Mouse (Mus musculus) left cerebral cortex, postnatal 10 days (tissue): ENCODE data around the gene Uqcrq. TPM values are rescaled to one million over a fixed set of nuclear protein-coding genes. Genes with fewer than 3 reads are reported as not detected.

Experiments used
- DNase-seq, 2 experiments: peaks; one replicate each; pipeline ENCODE4 v3.0.0; 2021 to 2022; ENCODE audit warnings: low spot score in 2 of 2, mixed read lengths in 1 of 2; ENCODE audit errors: extremely low spot score in 1 of 2
- intact Hi-C: fragments of 180-260 bp; cut with DNase I; formaldehyde crosslinking; loops from one replicate; pipeline ENCODE4 v1.15.1; 2025
- total RNA-seq, 2 experiments: library from RNA; stranded (reverse); gene quantifications; 2 replicates each; pipeline ENCODE4 v1.2.3; 2021

Gene Uqcrq
- total RNA-seq, result 100 to 1,000 TPM; 560 to 578 TPM

DNA sequence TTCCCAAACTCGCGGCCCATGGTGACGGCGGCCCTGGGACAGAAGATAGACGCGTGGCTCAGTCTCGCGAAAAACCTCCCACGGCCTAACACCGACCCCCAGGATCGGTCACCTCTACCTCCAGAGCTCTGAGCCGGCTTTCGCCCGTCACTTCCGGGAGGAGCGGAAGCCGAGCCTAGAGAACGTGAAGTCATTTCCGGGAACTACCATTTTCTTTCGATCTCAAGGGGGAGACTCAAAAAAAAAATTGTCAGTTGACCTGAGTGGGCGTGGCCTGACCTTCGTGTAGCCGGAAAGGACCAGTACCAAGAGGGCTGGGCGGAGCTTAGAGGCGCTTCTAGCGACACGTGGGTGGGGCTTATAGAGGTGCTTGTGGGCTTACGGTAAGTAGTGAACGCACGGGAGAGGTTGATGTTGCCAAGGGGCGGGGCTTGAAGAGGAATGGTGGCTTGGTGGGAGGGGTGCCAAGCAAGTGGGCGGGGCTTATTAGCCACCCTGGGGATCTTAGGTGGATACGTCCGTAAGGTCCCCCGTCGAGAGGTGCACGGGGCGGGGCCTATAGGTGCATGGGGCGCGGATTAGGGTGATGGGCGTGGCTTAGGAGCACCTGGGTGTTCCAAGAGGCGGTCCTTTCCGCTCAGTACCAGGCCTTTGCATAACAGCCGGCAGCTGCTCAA, at the start of gene Uqcrq, which contains the start of gene Gdf9:
TSS of gene Uqcrq (minus strand) at position 162 of the 677 bp plus-strand sequence.
TSS of gene Gdf9 (plus strand) at position 354 of the 677 bp plus-strand sequence.
- intact Hi-C loops, result no loop called here
- peak; percentile 99 for DNase-seq

DNA sequence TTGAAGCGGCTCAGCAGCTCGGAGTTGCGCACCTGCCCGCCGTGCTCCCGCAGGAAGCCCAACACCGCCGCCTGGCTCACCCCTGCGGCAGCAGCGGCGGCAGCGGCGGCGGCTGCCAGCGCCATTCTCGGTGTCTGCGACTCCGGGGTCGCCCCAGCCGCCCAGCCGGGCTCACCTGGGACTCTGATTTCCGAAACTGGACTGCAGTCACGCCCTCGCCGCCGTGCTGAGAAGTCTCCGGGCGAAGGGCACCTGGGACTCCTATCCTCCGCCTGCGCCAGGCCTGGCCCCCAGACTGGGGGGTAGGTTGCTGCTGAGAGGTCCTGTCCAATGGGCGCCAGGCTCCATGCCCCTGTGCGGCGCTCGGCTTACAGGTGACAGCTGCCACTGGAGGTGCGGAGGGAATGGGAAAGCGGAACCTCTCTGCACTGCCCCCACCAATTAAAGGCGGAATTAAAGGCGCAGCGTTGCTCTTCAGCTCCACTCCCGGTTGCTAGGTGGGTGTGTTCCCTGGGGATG, 49.2 kb upstream of the Uqcrq start, which contains the start of the genes Gm9945 and Sowaha:
TSS of gene Gm9945 (plus strand) at position 384 of the 519 bp plus-strand sequence.
TSS of gene Sowaha (minus strand) at position 492 of the 519 bp plus-strand sequence.
- peak; percentile 60 to 61 for DNase-seq
- intact Hi-C loops, result no loop called here

DNA sequence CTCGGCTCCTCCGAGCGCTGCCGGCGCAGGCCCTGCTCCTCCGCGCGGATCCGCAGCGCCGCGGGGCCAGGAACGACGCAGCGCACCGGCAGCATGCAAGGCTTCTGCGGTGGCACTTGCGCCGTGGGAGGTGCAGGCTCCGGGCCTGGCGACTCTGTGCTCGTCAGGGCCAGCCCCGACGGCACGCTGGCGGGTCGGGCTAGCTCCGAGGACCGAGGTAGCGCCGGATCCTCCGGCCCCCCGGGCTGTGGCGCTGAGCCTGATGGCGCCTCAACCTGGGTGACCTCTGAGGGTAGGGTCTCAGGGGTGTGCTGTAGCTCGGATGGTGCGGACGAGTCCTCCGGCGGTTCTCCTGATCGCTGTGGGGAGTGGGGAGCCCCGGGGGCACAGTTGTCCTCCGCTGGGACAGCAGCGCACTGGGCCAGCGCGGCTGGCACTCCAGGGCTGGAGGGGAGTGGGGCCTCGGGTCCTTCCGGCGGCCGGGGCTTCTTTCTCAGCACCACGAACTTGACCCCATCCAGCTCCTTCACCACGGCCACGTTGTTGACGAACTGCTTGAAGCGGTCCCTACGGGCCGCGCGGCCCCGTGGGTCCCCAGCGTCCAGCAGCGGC, 48.6 kb upstream of the Uqcrq start:
- intact Hi-C loops, result no loop called here
- DNase-seq, result peak in 1 of 2 experiments; percentile 62

DNA sequence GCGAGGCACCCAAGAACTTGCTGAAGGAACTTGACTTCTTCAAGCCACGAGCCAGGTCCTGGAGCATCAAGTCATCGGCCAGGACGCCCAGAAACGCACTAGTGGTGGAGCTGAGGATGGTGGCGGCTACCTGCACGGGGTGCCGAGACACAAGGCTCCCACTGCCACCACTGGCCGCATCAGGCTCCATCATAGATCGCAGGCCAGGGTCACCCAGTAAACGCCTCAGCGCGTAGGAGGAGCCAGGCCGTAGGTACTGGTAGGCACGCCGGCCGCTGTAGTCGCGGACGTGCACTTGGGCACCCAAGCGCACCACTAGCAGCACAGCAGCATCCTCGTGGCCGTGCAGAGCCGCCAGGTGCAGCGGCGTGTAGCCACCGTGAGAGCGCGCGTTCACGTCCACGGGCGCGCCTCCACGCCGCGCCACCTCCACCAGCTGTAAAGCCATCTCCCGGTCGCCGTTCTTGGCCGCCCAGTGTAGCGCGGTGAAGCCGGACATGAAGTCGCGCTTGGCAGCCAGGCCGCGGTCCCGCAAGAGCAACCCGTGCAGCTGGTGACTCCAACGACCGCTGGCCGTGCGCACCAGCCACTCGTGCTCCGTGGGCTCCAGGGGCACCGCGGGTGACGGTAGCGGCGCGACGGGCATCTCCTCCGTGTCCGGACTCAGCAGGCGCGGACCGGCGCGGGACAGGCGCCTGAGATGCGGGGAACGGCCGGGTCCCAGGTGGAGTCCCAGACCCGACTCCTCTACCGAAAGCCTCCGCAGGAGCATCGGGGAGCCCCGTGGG, 47.9 kb upstream of the Uqcrq start:
- intact Hi-C loops, result no loop called here

DNA sequence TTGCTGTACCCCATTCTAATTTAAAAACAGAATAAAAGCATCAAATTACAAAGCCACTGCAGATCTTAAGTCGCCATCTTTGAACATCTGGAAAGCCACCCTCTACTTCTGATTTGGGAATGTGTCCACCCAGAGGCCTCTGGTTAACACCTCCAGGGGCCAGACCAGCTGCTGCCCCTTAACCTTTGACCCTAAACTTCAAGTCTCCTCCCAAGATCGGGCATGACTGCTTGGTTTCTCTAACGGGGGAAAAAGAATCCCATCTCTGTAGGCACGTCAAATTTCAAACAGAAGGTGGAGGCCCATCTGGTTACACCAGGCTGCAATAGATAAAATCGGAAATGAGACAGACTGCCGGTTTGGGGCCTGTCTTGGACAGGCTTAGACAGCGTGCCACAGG, 47.2 kb upstream of the Uqcrq start:
- intact Hi-C loops, result no loop called here
- no peak for DNase-seq

More for the DNA sequence above, 47.9 kb upstream of the Uqcrq start:
- peak in 1 of 2 experiments; percentile 49 for DNase-seq

DNA sequence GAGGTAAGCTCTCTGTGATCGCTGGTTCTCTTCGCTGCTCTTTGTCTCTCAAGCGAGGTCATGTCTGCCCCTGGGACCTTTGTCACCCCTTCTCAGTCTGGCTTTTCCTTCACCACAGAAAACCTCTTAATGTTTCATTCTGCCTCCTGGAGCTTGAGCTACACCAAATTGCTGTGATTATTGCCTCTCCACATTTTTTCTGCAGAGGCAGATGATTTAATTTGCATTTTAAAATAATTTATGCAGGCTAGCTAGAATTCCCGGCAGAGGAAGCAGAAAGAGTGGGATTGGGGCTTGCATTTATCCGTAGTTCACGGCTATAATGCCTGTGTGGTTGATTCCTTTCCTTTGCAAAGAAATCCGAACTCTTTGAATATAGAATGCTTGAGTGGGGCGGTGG, 45.0 kb upstream of the Uqcrq start:
- intact Hi-C loops, result loop anchor here (2.0 kb wide), 1 partner anchor 45 kb away; no protein-coding TSS in a partner anchor
- DNase-seq, result peak in 1 of 2 experiments; percentile 35

DNA sequence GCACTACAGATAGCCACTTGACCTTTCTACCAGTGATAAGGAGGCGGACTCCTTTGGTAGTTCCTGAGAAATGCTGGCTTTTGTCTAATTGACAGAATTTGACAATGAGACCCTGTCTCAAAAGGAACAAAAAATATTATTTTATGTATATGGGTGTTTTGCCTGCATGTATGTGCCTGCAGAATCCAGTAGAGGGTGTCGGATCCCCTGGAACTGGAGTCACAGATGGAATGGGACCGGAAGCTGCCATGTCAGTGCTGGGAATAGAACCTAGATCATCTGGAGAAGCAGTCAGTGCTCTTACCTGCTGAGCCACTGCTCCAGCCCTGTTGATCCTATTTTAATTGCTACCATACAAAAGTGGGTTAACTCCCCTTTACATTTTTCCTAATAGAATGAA, 42.1 kb upstream of the Uqcrq start:
- intact Hi-C loops, result loop anchor here (5.0 kb wide), 2 partner anchors 95 to 265 kb away; partner anchors contain the start of gene Kif3a
- no peak for DNase-seq

DNA sequence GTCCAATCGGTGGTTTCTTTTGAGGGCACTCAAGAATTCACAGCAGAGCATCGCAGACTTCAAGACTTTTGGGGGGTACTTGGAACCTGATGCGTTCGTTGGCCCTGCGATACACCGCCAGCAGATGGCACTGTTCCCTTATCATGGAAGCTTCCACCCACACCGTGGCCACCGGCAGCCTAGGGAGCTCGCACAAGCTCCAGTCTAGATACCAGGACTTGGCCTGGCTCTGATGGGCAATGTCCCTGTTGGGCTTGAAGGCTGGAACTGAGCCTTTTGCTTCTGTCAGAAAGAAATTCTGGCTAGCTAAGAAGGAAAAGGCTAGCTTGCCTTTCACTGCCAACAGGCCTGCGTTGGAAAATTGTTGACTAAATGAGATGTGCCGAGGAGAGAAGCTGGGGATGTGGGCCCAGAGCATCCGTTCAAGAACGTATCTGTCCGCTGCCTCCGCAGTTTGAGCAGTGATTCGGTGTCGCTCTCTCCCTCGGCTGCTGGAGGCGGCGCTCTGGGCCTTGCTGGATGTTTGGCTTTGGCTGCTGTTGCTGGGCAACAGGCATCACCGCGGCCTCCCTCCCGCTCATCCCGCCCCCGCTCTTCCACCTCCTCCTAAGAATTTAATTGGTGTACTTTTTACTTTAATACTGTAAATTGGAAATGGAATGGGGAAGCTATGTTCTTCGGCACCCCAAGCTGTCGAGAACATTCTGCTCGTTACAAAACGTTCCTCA, 39.5 kb upstream of the Uqcrq start, which contains the start of gene Gm9837:
TSS of gene Gm9837 (minus strand) at position 512 of the 728 bp plus-strand sequence.
- DNase-seq, result peak; percentile 91 to 93
- intact Hi-C loops, result loop anchor here (5.0 kb wide), 2 partner anchors 97 to 267 kb away; partner anchors contain the start of gene Kif3a

DNA sequence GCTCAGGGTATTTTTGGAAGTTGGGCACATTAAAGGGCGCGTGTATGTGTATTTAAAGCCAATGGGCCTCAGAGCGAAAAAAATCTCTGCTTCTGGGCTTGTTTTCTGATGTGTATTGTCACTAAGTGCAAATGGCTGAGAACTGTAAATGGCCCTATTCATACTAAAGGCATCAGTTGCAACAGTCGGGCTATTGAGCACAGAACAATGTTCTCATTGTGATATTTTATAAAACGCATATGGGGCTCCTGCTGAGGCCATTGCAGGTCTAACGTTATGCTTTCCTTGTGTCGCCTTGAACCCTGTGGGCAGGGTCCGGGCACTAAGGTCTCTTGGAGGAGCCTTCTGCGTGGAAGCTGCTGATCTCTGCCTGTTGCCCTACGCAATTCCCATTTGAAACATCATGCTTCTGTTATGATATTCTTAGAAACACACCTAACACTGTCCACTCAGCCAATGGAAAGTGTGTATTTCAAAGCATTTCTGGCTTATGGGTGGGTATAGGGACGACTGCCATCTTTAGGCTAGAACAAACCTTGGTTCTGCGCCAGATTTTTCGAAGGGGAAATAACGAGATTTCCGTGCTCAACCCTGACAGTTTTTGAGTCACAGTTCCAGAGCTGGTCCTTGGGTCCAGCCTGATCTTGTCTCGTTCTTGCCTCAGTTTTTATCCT, 38.8 kb upstream of the Uqcrq start:
- DNase-seq, result peak in 1 of 2 experiments; percentile 72
- intact Hi-C loops, result no loop called here

DNA sequence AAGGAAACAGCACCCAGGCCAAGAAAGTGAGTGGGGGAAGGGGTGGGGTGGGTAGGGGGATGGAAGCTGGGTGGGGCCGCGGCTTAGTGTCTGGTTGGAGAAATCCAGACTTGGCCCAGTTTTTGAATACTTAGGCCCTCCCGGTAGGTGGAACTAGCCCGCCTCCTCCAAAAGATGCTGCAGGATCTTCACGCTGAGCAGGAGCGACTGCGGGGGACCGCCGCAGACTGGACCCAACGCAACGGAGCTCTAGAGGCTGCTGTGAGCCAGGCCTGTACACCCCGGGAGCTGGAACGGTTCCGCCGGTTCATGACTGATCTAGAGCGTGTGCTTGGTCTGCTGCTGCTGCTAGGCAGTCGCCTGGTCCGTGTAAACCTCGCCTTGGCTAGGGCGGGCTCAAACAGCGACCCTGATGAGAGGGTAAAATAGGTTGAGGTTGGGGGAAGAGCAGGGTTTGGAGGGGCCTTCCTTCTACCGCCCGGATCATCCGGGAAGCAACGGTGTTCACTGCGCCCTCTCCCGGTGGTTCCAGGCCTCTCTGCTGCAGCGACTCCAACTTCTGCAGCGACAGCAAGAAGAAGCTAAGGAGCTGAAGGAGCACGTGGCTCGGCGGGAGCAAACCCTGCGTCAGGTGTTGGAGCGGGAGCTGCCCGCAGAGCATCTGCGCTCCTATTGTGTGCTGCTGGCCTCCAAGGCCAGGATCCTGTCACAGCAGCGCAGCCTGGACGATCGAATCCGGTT, 35.8 kb upstream of the Uqcrq start:
- intact Hi-C loops, result no loop called here
- peak; percentile 78 to 90 for DNase-seq

DNA sequence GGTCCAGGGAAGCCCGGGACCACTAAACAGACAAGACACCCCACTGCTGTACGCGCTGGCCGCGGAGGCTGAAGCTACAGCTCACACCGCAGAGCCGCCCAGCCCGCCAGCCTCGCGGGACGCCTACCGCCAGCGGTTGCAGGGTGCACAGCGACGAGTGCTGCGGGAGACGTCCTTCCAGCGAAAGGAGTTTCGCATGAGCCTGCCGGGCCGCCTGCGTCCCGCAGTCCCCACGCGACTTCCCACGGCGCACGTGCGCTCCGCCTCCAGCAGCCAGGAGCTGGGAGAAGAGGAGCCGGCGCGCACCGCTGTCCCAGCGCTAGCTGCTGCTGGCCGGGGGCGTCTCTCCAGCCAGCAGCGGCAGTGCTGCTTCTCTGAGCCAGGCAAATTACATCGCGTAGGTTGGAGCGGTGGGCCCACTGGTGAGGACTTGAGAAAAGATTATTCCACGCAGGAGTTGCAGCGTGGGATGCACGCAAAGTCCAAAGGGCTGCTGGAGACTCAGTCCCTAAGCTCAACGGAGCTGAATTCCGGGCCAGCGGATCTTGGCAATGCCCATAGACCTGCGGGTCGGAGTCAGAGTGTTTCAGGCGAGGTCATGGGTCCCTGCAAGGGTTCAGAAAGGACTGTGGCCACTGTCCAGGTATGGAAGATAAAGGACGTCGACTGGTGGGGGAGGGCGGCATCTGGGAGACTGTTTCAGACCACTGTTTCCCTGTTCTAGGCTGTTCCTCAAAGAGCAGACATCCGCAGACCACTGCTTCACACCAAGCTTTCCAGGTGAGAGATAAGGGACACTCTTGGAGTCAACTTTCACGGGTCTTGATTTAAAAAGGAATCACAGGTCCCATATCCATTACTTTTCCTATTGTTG, 33.2 kb upstream of the Uqcrq start:
- intact Hi-C loops, result no loop called here
- DNase-seq, result peak; percentile 44 to 62

DNA sequence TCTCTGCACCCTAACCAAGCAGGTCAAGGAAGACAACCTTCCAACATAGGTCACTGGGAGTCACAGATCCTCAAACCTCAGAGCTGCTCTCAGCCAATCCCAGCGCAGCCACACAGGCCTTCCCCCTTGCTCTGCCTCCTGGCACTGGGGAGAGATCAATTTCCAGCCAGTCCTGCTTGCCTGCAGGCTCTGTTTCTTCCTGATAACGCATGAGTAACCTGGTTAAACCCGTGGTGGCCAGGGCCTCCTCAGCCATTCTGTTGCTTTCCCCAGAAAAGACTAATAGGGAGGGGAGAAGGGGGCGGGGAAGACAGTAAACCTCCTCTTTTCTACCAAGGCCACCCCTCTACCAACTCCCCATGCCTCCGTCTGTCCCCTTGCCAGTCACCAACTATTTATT, 31.1 kb upstream of the Uqcrq start:
- no peak for DNase-seq
- intact Hi-C loops, result no loop called here

DNA sequence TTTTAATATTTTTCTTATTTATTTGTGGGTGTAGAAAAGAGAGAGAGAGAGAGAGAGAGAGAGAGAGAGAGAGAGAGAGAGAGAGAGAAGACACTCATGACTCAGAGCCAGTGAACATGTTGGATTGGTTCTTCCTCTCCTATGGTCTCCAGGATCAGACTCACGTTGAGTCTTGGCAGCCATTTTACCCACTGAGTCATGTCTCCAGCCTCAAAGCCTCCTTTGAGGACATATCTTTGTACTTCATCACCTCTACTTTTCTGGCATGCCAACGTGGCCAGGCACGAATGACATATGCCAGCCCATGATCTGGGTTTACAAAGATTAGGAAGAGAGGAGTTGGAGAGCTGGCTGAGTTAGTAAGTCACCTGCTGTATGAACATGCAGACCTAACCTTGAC, 29.6 kb upstream of the Uqcrq start:
- DNase-seq, result no peak
- intact Hi-C loops, result no loop called here

DNA sequence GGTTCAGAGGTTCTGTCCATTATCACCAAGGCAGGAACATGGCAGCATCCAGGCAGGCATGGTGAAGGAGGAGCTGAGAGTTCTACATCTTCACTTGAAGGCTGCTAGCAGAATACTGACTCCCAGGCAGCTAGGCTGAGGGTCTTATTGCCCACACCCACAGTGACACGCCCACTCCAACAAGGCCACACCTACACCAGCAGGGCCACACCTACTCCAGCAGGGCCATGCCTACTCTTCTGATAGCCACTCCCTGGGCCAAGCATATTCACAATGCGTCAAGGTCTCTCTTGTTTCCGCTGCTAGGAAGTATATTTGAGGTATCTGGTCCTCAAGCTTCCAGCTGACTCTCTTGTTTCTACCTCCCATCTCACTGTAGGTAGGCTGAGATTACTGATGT, 28.4 kb upstream of the Uqcrq start:
- no peak for DNase-seq
- intact Hi-C loops, result no loop called here

DNA sequence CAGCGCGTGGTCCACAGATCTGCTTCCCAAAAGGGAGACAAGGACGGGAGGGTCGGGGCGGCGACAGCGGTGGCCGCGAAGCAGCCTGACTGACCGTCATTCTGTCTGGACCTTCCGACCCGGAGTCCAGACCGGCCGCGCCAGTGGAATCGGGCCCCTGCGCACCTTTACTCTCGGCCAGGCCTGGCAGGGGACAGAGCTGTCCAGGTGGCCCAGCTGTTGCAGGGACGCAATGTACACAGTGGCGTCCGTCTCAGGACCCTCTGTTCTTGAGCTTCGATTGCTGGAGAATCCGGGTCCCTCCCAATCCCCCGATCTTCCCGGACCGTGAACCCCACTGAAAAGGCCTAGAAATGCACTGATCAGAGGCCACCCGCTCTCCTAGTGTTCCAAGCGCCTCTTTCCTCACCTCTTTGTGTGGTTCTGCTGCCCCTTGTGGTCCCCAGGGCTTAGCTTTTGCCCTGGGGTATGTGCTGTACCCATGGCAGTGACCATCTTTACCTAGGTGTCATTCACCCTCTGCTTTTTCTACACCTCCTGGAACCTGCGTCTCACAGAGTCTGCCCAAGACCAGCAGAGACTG, 26.8 kb upstream of the Uqcrq start:
- DNase-seq, result peak in 1 of 2 experiments; percentile 25
- intact Hi-C loops, result no loop called here
